Mouse (Mus musculus): ENCODE results near the gene Samd4b.
"Not testable (repeated sequence)": the region's sequence is repeated elsewhere in the genome, so short reads cannot be mapped to it uniquely, and the experiment has no call there.

The Samd4b gene

GRCm38 (mm10) chr7:28597642-28598446, at the start of gene Samd4b, which contains the start of gene Pak4:
Gene Samd4b (minus strand): TSS chr7:28598144.
Gene Pak4 (minus strand): TSS chr7:28598185.
- DNase-seq (ENCODE audit: low spot score): peak; percentile 99

DNA sequence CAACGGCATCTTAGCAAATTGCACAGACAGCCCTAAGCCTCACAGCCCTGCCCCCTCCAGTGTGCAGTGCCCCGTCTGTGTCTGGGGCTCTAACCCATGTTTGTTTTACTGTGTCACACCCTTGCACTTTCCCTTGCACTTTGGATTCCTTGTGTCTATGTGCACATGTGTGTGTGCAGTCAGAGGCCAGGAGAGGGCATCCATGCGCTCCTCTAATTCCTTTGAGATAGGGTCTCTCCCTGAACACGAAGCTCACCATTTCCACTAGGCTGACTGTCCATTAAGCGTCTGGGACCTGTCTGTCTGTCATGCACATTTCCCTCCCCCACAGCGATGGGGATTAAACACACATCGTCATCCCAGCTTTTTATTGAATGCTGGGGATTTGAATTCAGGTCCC, 49.1 kb upstream of the Samd4b start:
- peak; percentile 36 for DNase-seq (ENCODE audit: low spot score)

DNA sequence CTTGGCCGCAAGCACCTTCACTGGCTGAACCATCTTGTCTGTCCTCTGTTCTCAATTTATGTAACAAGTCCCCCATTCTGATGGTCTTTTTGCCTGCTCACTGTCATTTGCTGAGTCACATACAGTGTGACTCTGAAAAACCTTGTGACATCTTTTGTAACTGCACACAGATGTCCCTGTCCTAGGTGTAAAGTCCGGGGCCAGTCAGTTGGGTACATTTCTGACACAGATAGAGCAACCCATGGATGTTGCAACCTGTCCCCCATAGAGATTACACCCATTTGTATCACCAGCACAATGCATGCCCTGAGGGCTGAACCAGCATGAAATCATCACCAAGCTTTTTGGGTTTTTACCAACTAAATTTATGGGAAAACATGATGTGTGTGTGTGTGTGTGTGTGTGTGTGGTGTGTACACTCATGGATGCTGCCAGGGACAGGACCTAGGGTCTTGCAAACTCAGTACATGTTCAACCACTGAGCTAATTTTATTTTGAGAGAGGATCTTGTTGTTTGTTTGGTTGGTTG, 48.1 kb upstream of the Samd4b start:
- no peak for DNase-seq (ENCODE audit: low spot score)

DNA sequence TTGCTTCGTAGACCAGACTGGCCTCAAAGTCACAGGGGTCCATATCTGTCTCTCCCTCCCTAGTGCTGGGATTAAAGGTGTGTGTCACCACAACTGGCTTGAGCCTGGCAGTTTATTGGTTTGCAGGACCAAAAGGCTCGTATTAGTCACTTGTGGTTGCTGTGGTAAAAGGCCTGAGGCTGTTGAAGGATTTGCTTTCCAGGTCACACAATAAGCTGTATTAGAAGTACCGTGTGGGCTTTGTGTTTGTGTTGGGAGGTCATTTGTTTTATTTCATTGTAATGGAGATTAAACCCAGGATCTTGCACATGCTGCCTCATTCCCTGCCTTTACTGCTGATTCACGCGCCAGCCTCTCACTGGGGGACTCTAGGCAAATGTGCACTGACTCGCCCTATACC, 47.4 kb upstream of the Samd4b start:
- no peak for DNase-seq (ENCODE audit: low spot score)

- DNase-seq (ENCODE audit: low spot score): no peak
These were observed 43.6 kb upstream of the Samd4b start for GRCm38 (mm10) chr7:28641546-28641945.

- DNase-seq (ENCODE audit: low spot score): no peak
These were observed 39.6 kb upstream of the Samd4b start for GRCm38 (mm10) chr7:28637511-28637910.

DNA sequence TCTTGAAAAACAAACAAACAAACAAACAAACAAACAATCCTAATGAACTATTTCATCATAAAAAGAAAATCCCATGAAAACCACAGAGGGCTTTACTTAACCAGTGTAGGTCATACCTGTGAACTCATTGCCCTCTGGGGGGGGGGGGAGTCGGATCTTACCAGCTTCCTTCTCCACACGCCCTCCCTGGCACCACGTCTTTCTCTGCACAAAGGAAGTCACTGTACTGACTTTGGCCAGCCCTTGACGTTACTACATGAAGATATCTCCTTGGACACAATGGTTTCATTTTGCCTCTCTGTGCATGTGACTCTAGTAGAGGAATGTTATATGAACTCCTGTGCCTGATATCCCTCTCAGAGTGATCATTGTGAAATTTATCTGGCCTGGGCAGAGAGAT, 36.2 kb upstream of the Samd4b start:
- no peak for DNase-seq (ENCODE audit: low spot score)

- DNase-seq (ENCODE audit: low spot score): no peak
These were observed 33.1 kb upstream of the Samd4b start, which contains the start of gene Acp7 for GRCm38 (mm10) chr7:28631073-28631472. Gene Acp7 (minus strand): TSS chr7:28631332.

DNA sequence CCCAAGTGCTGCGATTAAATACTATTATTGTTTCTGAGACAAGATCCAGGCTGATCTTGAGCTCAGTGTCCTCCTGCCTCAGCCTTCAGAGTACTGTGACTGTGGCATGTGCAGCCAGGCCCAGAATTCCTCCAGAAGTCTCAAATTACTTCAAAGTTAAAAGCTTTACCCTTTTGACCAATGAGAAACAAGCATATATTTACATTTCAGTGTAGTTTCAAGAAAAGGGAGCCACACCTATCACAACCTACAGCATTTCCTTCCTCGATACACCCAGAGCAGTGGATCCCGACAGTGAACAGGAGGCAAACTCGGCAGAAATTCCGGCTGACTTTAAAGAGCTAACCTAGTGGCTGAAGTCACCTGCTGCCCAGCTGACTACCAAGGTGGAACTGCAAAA, 26.8 kb upstream of the Samd4b start:
- no peak for DNase-seq (ENCODE audit: low spot score)

- DNase-seq (ENCODE audit: low spot score): peak; percentile 40
These were observed 21.3 kb upstream of the Samd4b start for GRCm38 (mm10) chr7:28619098-28619715.

DNA sequence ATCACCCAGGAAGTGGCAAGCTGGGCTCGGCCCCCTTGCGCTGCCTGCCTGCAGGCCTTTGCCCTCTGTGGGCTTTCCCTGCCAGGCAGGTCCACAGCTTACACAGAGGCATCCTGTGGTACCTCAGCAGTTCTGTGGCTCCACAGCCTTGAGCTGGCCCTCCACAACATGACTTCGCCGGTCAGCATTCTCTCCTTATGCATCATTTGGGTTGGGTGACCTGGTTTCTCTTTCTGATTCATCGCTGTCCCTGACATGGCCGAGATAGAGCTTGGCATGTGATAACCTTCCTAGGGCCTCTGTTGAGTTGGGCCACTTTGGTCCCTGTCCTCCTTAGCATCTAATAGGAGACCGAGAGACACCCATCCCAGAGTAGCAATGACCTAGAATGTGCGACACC, 8.0 kb upstream of the Samd4b start:
- no peak for DNase-seq (ENCODE audit: low spot score)

- DNase-seq (ENCODE audit: low spot score): not testable (repeated sequence)
These were observed 5.8 kb upstream of the Samd4b start for GRCm38 (mm10) chr7:28603788-28604187.

GRCm38 (mm10) chr7:28603136-28603535, 5.2 kb upstream of the Samd4b start:
- DNase-seq (ENCODE audit: low spot score): no peak

DNA sequence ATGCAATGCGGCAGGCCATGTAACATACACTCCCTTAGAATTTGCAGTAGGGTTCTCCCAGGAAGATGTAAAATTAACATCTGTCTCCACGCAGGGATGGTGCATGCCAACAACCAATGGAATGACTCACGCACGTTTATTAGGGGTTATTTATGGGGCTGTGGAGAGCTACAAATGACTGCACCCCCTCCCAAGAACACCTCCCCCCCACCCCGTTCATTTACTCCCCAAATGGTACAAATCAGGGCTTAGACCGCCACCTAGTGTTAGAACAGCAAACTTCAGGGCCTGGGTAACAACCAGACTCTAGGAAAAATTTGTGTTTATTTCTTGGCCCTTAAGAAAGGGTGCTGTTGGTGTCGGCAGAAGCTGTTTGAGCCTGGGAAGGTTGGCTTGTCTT, 3.7 kb upstream of the Samd4b start:
- DNase-seq (ENCODE audit: low spot score): peak; percentile 71

- peak; percentile 85 for DNase-seq (ENCODE audit: low spot score)
These were observed 3.1 kb upstream of the Samd4b start for GRCm38 (mm10) chr7:28601029-28601428.

- DNase-seq (ENCODE audit: low spot score): no peak
These were observed 1.0 kb upstream of the Samd4b start for GRCm38 (mm10) chr7:28598951-28599350.

DNA sequence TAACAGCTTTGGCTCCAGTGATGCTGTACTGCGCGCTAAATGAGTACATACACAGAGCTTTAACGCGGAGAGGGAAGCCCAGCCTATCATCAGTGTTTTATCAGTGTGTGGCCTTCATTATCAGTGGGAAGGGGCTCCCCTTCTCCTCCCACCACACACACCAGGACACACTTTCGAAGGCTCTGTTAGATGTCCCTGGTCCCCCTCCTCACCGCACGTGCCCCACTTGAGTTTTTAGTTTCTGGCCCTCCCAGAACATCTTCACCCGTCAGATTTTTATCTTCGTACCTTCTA, 720 bp downstream of the Samd4b start:
- peak; percentile 44 for DNase-seq (ENCODE audit: low spot score)

GRCm38 (mm10) chr7:28596436-28597276, 1.3 kb downstream of the Samd4b start:
- peak; percentile 68 for DNase-seq (ENCODE audit: low spot score)

GRCm38 (mm10) chr7:28595751-28596435, 2.1 kb downstream of the Samd4b start:
- no peak for DNase-seq (ENCODE audit: low spot score)

DNA sequence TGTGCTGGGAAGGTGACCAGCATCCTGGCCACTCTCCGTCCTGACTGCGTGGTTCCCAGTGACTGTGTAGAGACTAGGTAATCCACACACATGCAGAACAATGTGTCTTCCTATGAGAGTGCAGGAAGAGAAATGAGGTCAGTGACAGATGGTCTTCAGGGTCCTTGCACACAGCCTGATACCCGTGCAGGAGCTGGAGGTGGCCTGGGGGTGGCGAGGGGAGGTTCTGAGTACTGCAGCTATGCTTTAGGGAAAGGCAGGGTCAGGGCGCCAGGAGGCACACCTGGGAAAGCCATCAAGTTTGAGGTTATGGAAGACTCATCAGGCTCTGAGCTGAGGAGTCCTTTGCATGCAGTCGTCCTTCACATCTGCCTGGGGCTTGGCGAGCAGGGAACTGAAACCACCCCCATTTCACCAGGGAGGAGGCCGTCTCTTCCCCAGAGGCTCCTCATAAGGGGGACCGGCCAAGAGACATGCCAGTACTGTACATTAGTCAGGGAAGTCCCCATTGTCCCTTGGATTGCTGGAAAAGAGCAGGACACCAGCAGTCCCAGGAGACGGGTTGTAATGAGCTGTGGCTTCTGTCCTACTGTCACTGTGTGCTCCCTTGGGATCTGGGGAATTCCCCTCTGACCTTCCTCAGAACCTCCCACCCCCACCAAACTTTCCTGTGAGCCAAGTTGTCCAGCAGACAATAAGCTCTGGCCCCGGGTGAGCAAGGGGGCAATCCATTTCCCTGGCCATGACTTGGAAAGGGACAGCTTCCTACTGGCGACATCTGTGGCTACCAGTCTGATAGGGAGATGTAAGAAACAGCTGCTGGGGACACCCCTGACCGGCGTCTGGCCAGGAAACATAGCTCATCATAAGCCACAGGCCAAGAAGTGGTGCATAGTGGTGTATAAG, 4.5 kb downstream of the Samd4b start:
- DNase-seq (ENCODE audit: low spot score): peak; percentile 53

- DNase-seq (ENCODE audit: low spot score): no peak
These were observed 6.1 kb downstream of the Samd4b start for GRCm38 (mm10) chr7:28591862-28592261.
